Mouse (Mus musculus) spleen, postnatal 4 days (tissue): ENCODE data around the gene Klk1b5.
A peak's percentile ranks its signal among the peaks of the same experiment; 100 is the strongest.

Experiments
- DNase-seq, 2 experiments: peaks; one replicate each; pipeline ENCODE4 v3.0.0; 2022; ENCODE audit warnings: low spot score in 2 of 2

Klk1b5 gene

GRCm38 (mm10) chr7:44253023-44253616 is 37.4 kb downstream of the Klk1b5 start:
- DNase-seq: no peak

GRCm38 (mm10) chr7:44254930-44255329 is 39.2 kb downstream of the Klk1b5 start:
- no peak for DNase-seq

- no peak for DNase-seq
Observed at GRCm38 (mm10) chr7:44257278-44257677, 41.5 kb downstream of the Klk1b5 start, which contains the start of gene Acp4. Acp4 (minus strand) TSS chr7:44257378.

GRCm38 (mm10) chr7:44260410-44260809 is 44.7 kb downstream of the Klk1b5 start:
- no peak for DNase-seq

GRCm38 (mm10) chr7:44261147-44261546 is 45.4 kb downstream of the Klk1b5 start, which contains the start of gene Gm15517:
Gm15517 (plus strand) TSS chr7:44261447.
- DNase-seq: no peak

- peak; percentile 89 to 94 for DNase-seq
Observed at GRCm38 (mm10) chr7:44262791-44263643, 47.3 kb downstream of the Klk1b5 start.

- no peak for DNase-seq
Observed at GRCm38 (mm10) chr7:44268117-44268516, 52.4 kb downstream of the Klk1b5 start.

GRCm38 (mm10) chr7:44269397-44269796 is 53.7 kb downstream of the Klk1b5 start:
- no peak for DNase-seq
